Mouse (Mus musculus): Measurements from ENCODE around the gene Eogt. TPM values are rescaled to one million over a fixed set of nuclear protein-coding genes. Genes with fewer than 3 reads are reported as not detected.

Eogt gene
- polyA plus RNA-seq, 1 experiment from 2014 or later: 2.1 TPM

GRCm38 (mm10) chr6:97080016-97080415 is 69.0 kb downstream of the Eogt start:
- H3K4me1 ChIP-seq (ENCODE audit: control insufficient read depth, low read depth, low read length): no peaks in the 10 kb centered on the region
- no peak overlapping the region for H3K4me3 ChIP-seq (ENCODE audit: low read depth, low read length)
- ATAC-seq (ENCODE audit: low read depth): no peak
- H3K27me3 ChIP-seq (ENCODE audit: control insufficient read depth, insufficient read depth, low read depth, low read length): no peaks in the 10 kb centered on the region
- no peak overlapping the region for H3K27ac ChIP-seq (ENCODE audit: low read length)
- 48% methylated on average over 9 of the region's 9 CpGs for WGBS (ENCODE audit: insufficient replicate concordance)
- no peak overlapping the region for H3K9ac ChIP-seq (ENCODE audit: low read depth, low read length)
- no peaks in the 10 kb centered on the region for H3K36me3 ChIP-seq (ENCODE audit: control insufficient read depth, insufficient read depth)
- no peak overlapping the region for H3K4me2 ChIP-seq (ENCODE audit: low read depth, low read length)
- H3K9me3 ChIP-seq (replicated peaks; ENCODE audit: control insufficient read depth, low read length): no peaks in the 10 kb centered on the region

GRCm38 (mm10) chr6:97060074-97060681 is 88.8 kb downstream of the Eogt start, which contains the start of gene Fam19a4:
Fam19a4 (minus strand) TSS chr6:97060413.
- no peak within 1 kb of the TSS for H3K27ac ChIP-seq (ENCODE audit: low read length)
- H3K4me2 ChIP-seq (ENCODE audit: low read depth, low read length): peak within 1 kb of the TSS; percentile 34; the same call in 1 of the 2 replicates
- no peaks in the 10 kb centered on the region for H3K4me1 ChIP-seq (ENCODE audit: control insufficient read depth, low read depth, low read length)
- H3K9ac ChIP-seq (ENCODE audit: low read depth, low read length): no peak within 1 kb of the TSS
- ATAC-seq (ENCODE audit: low read depth): peak; percentile 41; the same call in 1 of the 2 replicates
- H3K4me3 ChIP-seq (ENCODE audit: low read depth, low read length): peak within 1 kb of the TSS; percentile 24
- H3K27me3 ChIP-seq (ENCODE audit: control insufficient read depth, insufficient read depth, low read depth, low read length): peaks cover 19% of the 10 kb centered on the region
- H3K9me3 ChIP-seq (replicated peaks; ENCODE audit: control insufficient read depth, low read length): no peaks in the 10 kb centered on the region
- H3K36me3 ChIP-seq (ENCODE audit: control insufficient read depth, insufficient read depth): no peaks in the 10 kb centered on the region
- WGBS (ENCODE audit: insufficient replicate concordance): 3% methylated on average over 30 of the region's 30 CpGs

Other genes starting within 250 kb of the Eogt start
- not detected in 2 replicates for gene Fam19a4, start 88.8 kb downstream of the Eogt start, polyA plus RNA-seq (2015; fragmentation: Nextera tagmentation; extraction: Ambion mirVana)
- 10.5 and 14.5 TPM in 2 replicates for gene Tmf1, start 29.9 kb upstream of the Eogt start, polyA plus RNA-seq (2015; fragmentation: Nextera tagmentation; extraction: Ambion mirVana)
- 19.6 and 24.5 TPM in 2 replicates for gene Uba3, start 56.5 kb upstream of the Eogt start, polyA plus RNA-seq (2015; fragmentation: Nextera tagmentation; extraction: Ambion mirVana)
- 34.6 and 35.7 TPM in 2 replicates for gene Arl6ip5, start 61.5 kb upstream of the Eogt start, polyA plus RNA-seq (2015; fragmentation: Nextera tagmentation; extraction: Ambion mirVana)
- 0.20 and 0.81 TPM in 2 replicates for gene Lmod3, start 103.6 kb upstream of the Eogt start, polyA plus RNA-seq (2015; fragmentation: Nextera tagmentation; extraction: Ambion mirVana)

All from liver, embryonic 16.5 days (tissue).